14 mouse cellular contexts compared by ENCODE assay signal in the genomic region with DNA sequence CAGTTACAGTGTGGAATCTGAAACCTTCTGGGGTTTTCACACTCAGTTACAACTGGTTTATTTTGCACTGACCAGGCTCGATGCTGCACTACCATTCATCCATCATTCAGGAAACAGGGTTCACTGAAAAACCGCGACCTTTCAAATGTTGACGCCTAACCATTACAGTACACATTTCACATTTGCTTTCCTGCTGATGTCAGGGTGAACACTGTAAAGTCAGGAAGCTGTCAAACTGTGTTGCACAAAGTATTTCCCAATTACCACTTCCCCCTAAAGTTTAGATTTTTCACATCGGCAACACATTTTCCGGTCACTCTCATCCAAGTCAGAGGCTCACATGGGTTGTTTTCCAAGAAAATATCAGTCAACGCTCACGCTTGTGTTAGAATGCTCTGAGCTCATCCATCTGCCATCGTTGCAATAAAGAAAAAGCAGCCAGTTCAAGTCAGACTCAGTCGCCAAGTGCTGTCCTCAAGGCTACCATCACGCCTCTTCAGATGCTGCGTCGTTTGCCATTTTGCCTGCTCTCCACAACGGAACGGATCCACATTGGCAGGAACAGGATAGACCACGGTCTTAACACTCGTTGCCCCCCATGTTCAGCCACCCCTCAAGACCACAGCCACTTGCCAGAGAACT. TPM values are rescaled to one million over a fixed set of nuclear protein-coding genes. Genes with fewer than 3 reads are reported as not detected.
A peak's percentile ranks its signal among the peaks of the same experiment; 100 is the strongest.
DNase-seq lines count a peak whose midpoint lies in the region; ATAC-seq and TF ChIP-seq lines count a peak whose summit lies in the region.
"Had no signal": no experiment of that assay in that cellular context is flagged by ENCODE, and none has a peak within 500 bp of the region (broad histone marks: within the 10 kb centered on the region; RNA-seq: fewer than 3 reads in every experiment).

No protein-coding gene starts in this region.

- DNase-seq in kidney, postnatal 0 days (ENCODE audit: low spot score): peak; percentile 73
- no peak for DNase-seq in kidney, adult 2 months
- no peak for DNase-seq in spleen, postnatal 10 days (ENCODE audit: low spot score in 2 of 2)
- no peak for DNase-seq in frontal cortex, postnatal 36 days (ENCODE audit: low spot score in 2 of 2)
- no peak for DNase-seq in forebrain, embryonic 14.5 days (ENCODE audit: low spot score)
- DNase-seq: adrenal gland, adult 2 months; cerebellum, postnatal 25 days; kidney, adult 9 months had no signal

- no peak for ATAC-seq in kidney, postnatal 0 days (replicated peaks; ENCODE audit: low FRiP score, low read depth)
- peak; percentile 63; the same call in 1 of the 2 replicates for ATAC-seq in common myeloid progenitor, adult 5-6 weeks (replicated peaks; ENCODE audit: low read depth, poor library complexity, severe bottlenecking)
- ATAC-seq in granulocyte monocyte progenitor cell, adult 5-6 weeks (replicated peaks; ENCODE audit: poor library complexity, severe bottlenecking): peak; percentile 79
- peak; percentile 84 for ATAC-seq in megakaryocyte, adult 5-6 weeks (ENCODE audit: poor library complexity, severe bottlenecking)
- ATAC-seq in forebrain, embryonic 14.5 days: no peak

- no peaks in the 10 kb centered on the region for H3K27me3 ChIP-seq in kidney, postnatal 0 days (ENCODE audit: insufficient read depth, low read length)
- no peaks in the 10 kb centered on the region for H3K27me3 ChIP-seq in kidney, adult 2 months (replicated peaks; ENCODE audit: control insufficient read depth, insufficient read depth, low read length)
- H3K27me3 ChIP-seq in forebrain, embryonic 14.5 days (replicated peaks; ENCODE audit: control insufficient read depth, insufficient read depth, low read length): no peaks in the 10 kb centered on the region

- no peak overlapping the region for H3K9ac ChIP-seq in kidney, postnatal 0 days (ENCODE audit: low read depth, low read length)
- no peak overlapping the region for H3K9ac ChIP-seq in forebrain, embryonic 14.5 days (ENCODE audit: low read length)
- H3K9ac ChIP-seq: hindbrain, embryonic 14.5 days had no signal

- no peak for TF ChIP-seq CTCF in kidney, postnatal 0 days (IDR thresholded peaks at IDR 0.05; ENCODE audit: low read depth)
- no peak for TF ChIP-seq CTCF in kidney, adult 2 months (conservative IDR thresholded peaks at IDR 0.05; ENCODE audit: insufficient read depth, insufficient read length, low read depth, low read length)

- H3K9me3 ChIP-seq in kidney, postnatal 0 days (replicated peaks; ENCODE audit: low read length): no peaks in the 10 kb centered on the region
- no peaks in the 10 kb centered on the region for H3K9me3 ChIP-seq in forebrain, embryonic 14.5 days (replicated peaks; ENCODE audit: control insufficient read depth, low read length)

- H3K27ac ChIP-seq in kidney, postnatal 0 days: no peak overlapping the region
- no peak overlapping the region for H3K27ac ChIP-seq in kidney, adult 2 months (ENCODE audit: insufficient read depth, low read depth, low read length)
- no peak overlapping the region for H3K27ac ChIP-seq in forebrain, embryonic 14.5 days (ENCODE audit: low read depth, low read length)
- H3K27ac ChIP-seq: hindbrain, embryonic 14.5 days had no signal

- H3K4me1 ChIP-seq in kidney, postnatal 0 days (replicated peaks; ENCODE audit: insufficient read depth, low read length): no peaks in the 10 kb centered on the region; the same call in 1 of the 2 replicates
- no peaks in the 10 kb centered on the region for H3K4me1 ChIP-seq in kidney, adult 2 months (ENCODE audit: control insufficient read depth, insufficient read depth, low read length)
- no peaks in the 10 kb centered on the region for H3K4me1 ChIP-seq in forebrain, embryonic 14.5 days (ENCODE audit: control insufficient read depth, insufficient read depth, low read length)

- no peak overlapping the region for H3K4me3 ChIP-seq in kidney, postnatal 0 days (replicated peaks; ENCODE audit: low read depth, low read length)
- no peak overlapping the region for H3K4me3 ChIP-seq in kidney, adult 2 months (ENCODE audit: insufficient read depth, low read depth, low read length)
- H3K4me3 ChIP-seq in forebrain, embryonic 14.5 days (ENCODE audit: low read depth, low read length): no peak overlapping the region
- H3K4me3 ChIP-seq: erythroblast, embryonic 14.5 days had no signal

- WGBS in kidney, postnatal 0 days: 61% methylated on average over 17 of the region's 17 CpGs
- WGBS in kidney, adult 2 months: 56% methylated on average over 17 of the region's 17 CpGs
- 88% methylated on average over 17 of the region's 17 CpGs for WGBS in forebrain, embryonic 14.5 days

- no peaks in the 10 kb centered on the region for H3K36me3 ChIP-seq in kidney, postnatal 0 days (ENCODE audit: insufficient read depth, low read length)
- H3K36me3 ChIP-seq in kidney, adult 2 months (ENCODE audit: control insufficient read depth, insufficient read depth, low read length): no peaks in the 10 kb centered on the region
- no peaks in the 10 kb centered on the region for H3K36me3 ChIP-seq in forebrain, embryonic 14.5 days (ENCODE audit: control insufficient read depth, insufficient read depth, low read length)

- H3K4me2 ChIP-seq in kidney, postnatal 0 days (ENCODE audit: low read length): no peak overlapping the region
- H3K4me2 ChIP-seq in forebrain, embryonic 14.5 days (ENCODE audit: low read length): no peak overlapping the region
- H3K4me2 ChIP-seq: hindbrain, embryonic 14.5 days had no signal

- no peak for TF ChIP-seq POLR2A in kidney, adult 2 months (IDR thresholded peaks at IDR 0.05; ENCODE audit: low read depth, low read length)

RNA-seq across cellular contexts. Expression of gene Ppp1r3g, which starts 8.7 kb away (rescaled TPM):
- polyA plus RNA-seq in kidney, postnatal 0 days (2015; fragmentation: Nextera tagmentation; extraction: Ambion mirVana): 0.13 and 0.29 TPM in 2 replicates
- polyA plus RNA-seq in kidney, adult 2 months (2012; rRNA removed): 0.03 TPM in 1 of 2 replicates, not detected in the other
- total RNA-seq in common myeloid progenitor, adult 5-6 weeks (2017): not detected in 2 replicates
- total RNA-seq in granulocyte monocyte progenitor cell, adult 5-6 weeks (2014; fragmentation: Nextera tagmentation): not detected in 2 replicates
- total RNA-seq in granulocyte monocyte progenitor cell, adult 5-6 weeks (2017): not detected in 2 replicates
- not detected in 2 replicates for total RNA-seq in megakaryocyte, adult 5-6 weeks (2015)
- total RNA-seq in megakaryocyte, adult 5-6 weeks (2017): not detected in 2 replicates
- 0.59 and 0.76 TPM in 2 replicates for polyA plus RNA-seq in forebrain, embryonic 14.5 days (2014; fragmentation: Nextera tagmentation; extraction: Ambion mirVana)
- polyA plus RNA-seq: erythroblast, embryonic 14.5 days; hindbrain, embryonic 14.5 days; small intestine, adult 2 months had no signal

RNA-seq across cellular contexts. Expression of gene Rpp40, which starts 43.8 kb away (rescaled TPM):
- polyA plus RNA-seq in kidney, postnatal 0 days (2015; fragmentation: Nextera tagmentation; extraction: Ambion mirVana): 13.6 and 16.3 TPM in 2 replicates
- 5.0 and 6.6 TPM in 2 replicates for polyA plus RNA-seq in kidney, adult 2 months (2012; rRNA removed)
- total RNA-seq in common myeloid progenitor, adult 5-6 weeks (2017): 15.9 and 16.5 TPM in 2 replicates
- 22.6 and 33.0 TPM in 2 replicates for total RNA-seq in granulocyte monocyte progenitor cell, adult 5-6 weeks (2014; fragmentation: Nextera tagmentation)
- 20.2 and 21.2 TPM in 2 replicates for total RNA-seq in granulocyte monocyte progenitor cell, adult 5-6 weeks (2017)
- 4.5 and 5.0 TPM in 2 replicates for total RNA-seq in megakaryocyte, adult 5-6 weeks (2015)
- 2.3 and 3.7 TPM in 2 replicates for total RNA-seq in megakaryocyte, adult 5-6 weeks (2017)
- 7.8 and 9.2 TPM in 2 replicates for polyA plus RNA-seq in forebrain, embryonic 14.5 days (2014; fragmentation: Nextera tagmentation; extraction: Ambion mirVana)

Comparison
In these comparisons a context has a peak if more than half of its experiments do, and no peak if none do; other contexts are left out.
1. ATAC-seq: peak in common myeloid progenitor, adult 5-6 weeks (single experiment), granulocyte monocyte progenitor cell, adult 5-6 weeks (single experiment) and megakaryocyte, adult 5-6 weeks (single experiment); none in kidney, postnatal 0 days (single experiment) and forebrain, embryonic 14.5 days (single experiment).